Mouse (Mus musculus): Measurements from ENCODE around the gene Amigo2. TPM values are rescaled to one million over a fixed set of nuclear protein-coding genes. Genes with fewer than 3 reads are reported as not detected.

Gene Amigo2
- polyA plus RNA-seq, 1 experiment from 2014 or later, result 7.5 TPM

- no peak for DNase-seq (ENCODE audit: low spot score)
- Histone ChIP-seq H3K9me3 (ENCODE audit: control insufficient read depth, low read length) (no peaks in the 10 kb centered on the region), H3K27ac (ENCODE audit: low read depth) (no peak overlapping the region), H3K9ac (ENCODE audit: low read length) (no peak overlapping the region), H3K4me2 (ENCODE audit: low read length) (no peak overlapping the region), H3K36me3 (ENCODE audit: control insufficient read depth, insufficient read depth, low read length) (no peaks in the 10 kb centered on the region), H3K4me1 (replicated peaks; ENCODE audit: control insufficient read depth, insufficient read depth, low read length) (no peaks in the 10 kb centered on the region; the same call in 1 of the 2 replicates), H3K27me3 (replicated peaks; ENCODE audit: control insufficient read depth, insufficient read depth, low read length) (no peaks in the 10 kb centered on the region), H3K4me3 (ENCODE audit: low read depth, low read length) (no peak overlapping the region)
- WGBS, result 72% methylated on average over 17 of the region's 17 CpGs
- ATAC-seq (replicated peaks; ENCODE audit: low FRiP score, low TSS enrichment, low read depth), result no peak
Measured at GRCm38 (mm10) chr15:97258483-97259230, 11.6 kb upstream of the Amigo2 start.

DNA sequence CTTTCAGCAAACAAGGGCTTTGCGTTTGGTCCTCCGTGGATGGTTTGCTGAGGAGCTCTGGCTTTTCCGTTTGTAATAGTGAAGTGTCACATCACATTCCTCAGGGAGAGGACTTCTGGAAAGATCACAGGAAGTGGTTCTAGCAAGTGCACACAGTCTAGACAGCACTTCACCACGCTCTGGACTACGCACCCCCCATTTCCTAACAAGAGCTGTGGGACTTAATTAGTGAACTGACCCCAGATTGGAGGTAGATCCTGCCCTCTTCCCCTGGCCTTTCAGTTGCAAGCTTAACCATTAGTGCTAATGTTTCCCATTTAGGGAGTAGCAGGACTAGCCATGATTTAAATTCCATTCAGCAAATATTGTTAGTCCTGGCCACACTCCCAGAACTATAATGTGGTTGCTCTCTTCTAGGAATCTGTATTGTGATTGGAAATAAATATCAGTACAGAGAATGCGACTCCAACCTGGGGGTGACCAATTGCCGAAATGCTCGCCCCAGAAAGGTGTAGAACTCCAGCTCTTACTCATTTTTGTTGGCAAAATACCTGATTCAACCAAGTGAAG is 10.2 kb upstream of the Amigo2 start:
- ATAC-seq (replicated peaks; ENCODE audit: low FRiP score, low TSS enrichment, low read depth), result no peak
- Histone ChIP-seq H3K4me1 (replicated peaks; ENCODE audit: control insufficient read depth, insufficient read depth, low read length) (no peaks in the 10 kb centered on the region; the same call in 1 of the 2 replicates), H3K9ac (ENCODE audit: low read length) (no peak overlapping the region), H3K27me3 (replicated peaks; ENCODE audit: control insufficient read depth, insufficient read depth, low read length) (no peaks in the 10 kb centered on the region), H3K9me3 (ENCODE audit: control insufficient read depth, low read length) (no peaks in the 10 kb centered on the region), H3K4me3 (ENCODE audit: low read depth, low read length) (no peak overlapping the region), H3K4me2 (ENCODE audit: low read length) (no peak overlapping the region), H3K27ac (ENCODE audit: low read depth) (no peak overlapping the region), H3K36me3 (ENCODE audit: control insufficient read depth, insufficient read depth, low read length) (no peaks in the 10 kb centered on the region)
- 66% methylated on average over 8 of the region's 8 CpGs for WGBS
- DNase-seq (ENCODE audit: low spot score), result no peak

DNA sequence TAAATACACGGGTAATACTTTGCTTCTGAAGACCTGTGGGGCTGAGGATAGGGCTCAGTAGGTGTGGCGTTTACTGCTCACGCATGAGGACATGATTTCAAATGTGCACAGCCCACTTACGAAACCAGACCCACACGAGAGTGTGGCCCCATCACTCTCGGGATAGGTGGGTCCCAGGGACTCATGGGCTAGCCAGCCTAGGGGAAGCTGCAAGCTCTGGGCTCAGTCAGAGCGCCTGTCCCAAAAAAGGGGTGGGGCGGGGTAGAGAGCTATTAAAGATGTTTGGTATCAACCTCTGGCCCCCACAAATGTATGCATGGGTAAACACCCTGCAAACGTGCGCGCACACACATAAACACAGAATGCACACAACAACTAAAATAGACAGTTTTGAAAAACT is 9.3 kb upstream of the Amigo2 start:
- 87% methylated on average over 11 of the region's 11 CpGs for WGBS
- Histone ChIP-seq H3K36me3 (ENCODE audit: control insufficient read depth, insufficient read depth, low read length) (no peaks in the 10 kb centered on the region), H3K27me3 (replicated peaks; ENCODE audit: control insufficient read depth, insufficient read depth, low read length) (no peaks in the 10 kb centered on the region), H3K9ac (ENCODE audit: low read length) (no peak overlapping the region), H3K9me3 (ENCODE audit: control insufficient read depth, low read length) (no peaks in the 10 kb centered on the region), H3K27ac (ENCODE audit: low read depth) (no peak overlapping the region), H3K4me2 (ENCODE audit: low read length) (no peak overlapping the region), H3K4me3 (ENCODE audit: low read depth, low read length) (no peak overlapping the region), H3K4me1 (replicated peaks; ENCODE audit: control insufficient read depth, insufficient read depth, low read length) (no peaks in the 10 kb centered on the region; the same call in 1 of the 2 replicates)
- DNase-seq (ENCODE audit: low spot score) (no peak), ATAC-seq (replicated peaks; ENCODE audit: low FRiP score, low TSS enrichment, low read depth) (no peak)

DNA sequence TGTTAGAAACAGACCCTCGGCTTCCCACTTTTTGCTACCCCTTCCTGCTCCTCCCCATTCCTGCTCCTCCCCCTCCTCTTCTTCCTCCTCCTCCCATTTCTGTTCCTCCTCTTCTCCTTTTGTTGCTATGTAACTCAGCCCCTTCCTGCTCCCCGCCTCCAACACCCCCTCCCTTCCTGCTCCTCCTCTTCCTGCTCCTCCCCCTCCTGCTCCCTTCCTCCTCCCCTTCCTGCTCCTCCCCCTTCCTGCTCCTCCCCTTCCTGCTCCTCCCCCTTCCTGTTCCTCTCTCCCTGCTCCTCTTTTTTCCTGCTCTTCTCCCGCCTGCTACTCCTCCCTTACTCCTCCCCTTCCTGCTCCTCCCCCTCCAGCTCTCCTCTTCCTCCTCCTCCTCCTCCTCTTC is 8.7 kb upstream of the Amigo2 start:
- no peaks in the 10 kb centered on the region for H3K36me3 ChIP-seq (ENCODE audit: control insufficient read depth, insufficient read depth, low read length)
- WGBS, result 92% methylated on average over 3 of the region's 3 CpGs
- no peak for DNase-seq (ENCODE audit: low spot score)
- ATAC-seq (replicated peaks; ENCODE audit: low FRiP score, low TSS enrichment, low read depth), result no peak
- no peaks in the 10 kb centered on the region; the same call in 1 of the 2 replicates for H3K4me1 ChIP-seq (replicated peaks; ENCODE audit: control insufficient read depth, insufficient read depth, low read length)
- no peaks in the 10 kb centered on the region for H3K9me3 ChIP-seq (ENCODE audit: control insufficient read depth, low read length)
- no peaks in the 10 kb centered on the region for H3K27me3 ChIP-seq (replicated peaks; ENCODE audit: control insufficient read depth, insufficient read depth, low read length)
- no peak overlapping the region for H3K27ac ChIP-seq (ENCODE audit: low read depth)
- H3K4me3 ChIP-seq (ENCODE audit: low read depth, low read length), result no peak overlapping the region
- H3K9ac ChIP-seq (ENCODE audit: low read length), result no peak overlapping the region
- no peak overlapping the region for H3K4me2 ChIP-seq (ENCODE audit: low read length)

DNA sequence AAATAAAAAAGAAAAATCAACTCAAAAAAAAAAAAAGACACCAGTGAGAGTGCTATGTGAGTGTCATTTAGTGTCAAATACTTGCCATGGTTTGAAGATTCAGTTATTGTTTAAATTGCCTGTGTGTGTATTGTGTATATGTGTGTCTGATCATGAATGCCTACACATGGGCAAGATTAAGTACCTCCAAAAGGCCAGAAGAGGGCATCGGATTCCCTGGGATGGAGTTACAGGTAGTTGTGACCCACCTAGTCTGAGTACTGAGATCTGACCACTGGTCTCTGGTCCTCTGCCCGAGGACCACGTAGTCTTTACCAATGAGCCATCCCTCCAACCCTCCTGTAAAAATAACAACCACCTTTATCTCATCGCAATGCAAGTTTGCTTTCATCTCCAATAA is 7.3 kb upstream of the Amigo2 start:
- ATAC-seq (replicated peaks; ENCODE audit: low FRiP score, low TSS enrichment, low read depth), result no peak
- no peaks in the 10 kb centered on the region for H3K9me3 ChIP-seq (ENCODE audit: control insufficient read depth, low read length)
- 90% methylated on average over 4 of the region's 4 CpGs for WGBS
- H3K4me2 ChIP-seq (ENCODE audit: low read length), result no peak overlapping the region
- H3K4me3 ChIP-seq (ENCODE audit: low read depth, low read length), result no peak overlapping the region
- H3K4me1 ChIP-seq (replicated peaks; ENCODE audit: control insufficient read depth, insufficient read depth, low read length), result no peaks in the 10 kb centered on the region; the same call in 1 of the 2 replicates
- no peak overlapping the region for H3K27ac ChIP-seq (ENCODE audit: low read depth)
- DNase-seq (ENCODE audit: low spot score), result no peak
- H3K9ac ChIP-seq (ENCODE audit: low read length), result no peak overlapping the region
- H3K36me3 ChIP-seq (ENCODE audit: control insufficient read depth, insufficient read depth, low read length), result no peaks in the 10 kb centered on the region
- no peaks in the 10 kb centered on the region for H3K27me3 ChIP-seq (replicated peaks; ENCODE audit: control insufficient read depth, insufficient read depth, low read length)

DNA sequence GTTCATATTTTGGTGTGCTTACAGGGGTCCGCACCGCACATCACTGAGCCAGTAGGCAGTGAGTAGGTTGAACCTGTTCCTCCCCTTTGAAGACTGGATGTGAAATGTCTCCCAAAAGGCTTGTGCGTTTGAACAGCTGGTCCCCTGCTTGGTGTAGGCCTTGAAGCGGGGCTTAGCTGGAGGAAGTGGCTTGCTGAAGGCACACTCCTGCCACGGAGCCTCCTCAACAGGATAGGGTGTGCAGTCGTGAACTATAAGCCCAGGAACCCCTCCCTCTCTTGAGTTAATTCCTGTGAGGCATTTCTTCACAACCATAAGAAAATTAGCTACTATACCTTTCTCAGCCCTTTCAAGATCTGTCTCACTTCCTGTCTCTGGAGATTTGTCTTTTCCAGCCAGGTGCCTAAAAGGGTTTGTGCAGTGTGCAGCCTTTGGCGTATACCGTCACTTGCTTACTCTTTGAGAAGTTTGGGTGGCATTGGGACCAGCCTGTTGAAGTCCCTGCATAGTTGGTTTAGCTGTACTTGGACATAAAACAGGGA is 5.5 kb upstream of the Amigo2 start:
- Histone ChIP-seq H3K9me3 (ENCODE audit: control insufficient read depth, low read length) (no peaks in the 10 kb centered on the region), H3K9ac (ENCODE audit: low read length) (no peak overlapping the region), H3K36me3 (ENCODE audit: control insufficient read depth, insufficient read depth, low read length) (no peaks in the 10 kb centered on the region), H3K4me1 (replicated peaks; ENCODE audit: control insufficient read depth, insufficient read depth, low read length) (peaks cover 8% of the 10 kb centered on the region), H3K4me3 (ENCODE audit: low read depth, low read length) (no peak overlapping the region), H3K4me2 (ENCODE audit: low read length) (no peak overlapping the region), H3K27me3 (replicated peaks; ENCODE audit: control insufficient read depth, insufficient read depth, low read length) (no peaks in the 10 kb centered on the region), H3K27ac (ENCODE audit: low read depth) (no peak overlapping the region)
- DNase-seq (ENCODE audit: low spot score) (no peak), ATAC-seq (replicated peaks; ENCODE audit: low FRiP score, low TSS enrichment, low read depth) (no peak)
- WGBS, result 82% methylated on average over 8 of the region's 8 CpGs

- ATAC-seq (replicated peaks; ENCODE audit: low FRiP score, low TSS enrichment, low read depth) (no peak), DNase-seq (ENCODE audit: low spot score) (no peak)
- H3K27me3 ChIP-seq (replicated peaks; ENCODE audit: control insufficient read depth, insufficient read depth, low read length), result peaks cover 13% of the 10 kb centered on the region
- 96% methylated on average over 10 of the region's 10 CpGs for WGBS
- H3K4me3 ChIP-seq (ENCODE audit: low read depth, low read length), result no peak overlapping the region
- H3K27ac ChIP-seq (ENCODE audit: low read depth), result no peak overlapping the region
- H3K36me3 ChIP-seq (ENCODE audit: control insufficient read depth, insufficient read depth, low read length), result no peaks in the 10 kb centered on the region
- H3K4me2 ChIP-seq (ENCODE audit: low read length), result no peak overlapping the region
- H3K4me1 ChIP-seq (replicated peaks; ENCODE audit: control insufficient read depth, insufficient read depth, low read length), result peaks cover 11% of the 10 kb centered on the region
- no peaks in the 10 kb centered on the region for H3K9me3 ChIP-seq (ENCODE audit: control insufficient read depth, low read length)
- H3K9ac ChIP-seq (ENCODE audit: low read length), result no peak overlapping the region
Measured at GRCm38 (mm10) chr15:97249322-97249721, 2.2 kb upstream of the Amigo2 start.

DNA sequence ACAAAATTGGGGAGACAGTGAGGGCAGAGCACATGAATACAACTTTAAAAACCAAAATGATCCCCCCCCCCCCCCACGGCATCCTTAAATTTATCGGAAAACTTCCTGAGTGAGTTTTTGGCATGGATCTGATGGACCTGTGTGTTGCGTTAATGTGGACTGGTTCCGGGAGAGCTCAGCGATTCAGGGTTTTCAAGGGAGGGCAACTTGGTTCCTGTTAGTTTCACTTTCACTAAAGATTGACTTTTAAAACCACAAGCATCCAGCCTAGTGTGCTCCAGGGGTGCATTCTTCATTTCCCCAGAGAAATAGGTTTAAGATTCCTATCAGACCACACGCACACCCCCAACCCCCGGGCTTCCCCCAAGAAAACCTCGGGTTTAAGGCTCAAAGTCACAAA is 1.2 kb upstream of the Amigo2 start:
- Histone ChIP-seq H3K4me3 (ENCODE audit: low read depth, low read length) (peak overlapping the region; percentile 71), H3K9ac (ENCODE audit: low read length) (peak overlapping the region; percentile 85; the same call in 1 of the 2 replicates), H3K36me3 (ENCODE audit: control insufficient read depth, insufficient read depth, low read length) (no peaks in the 10 kb centered on the region), H3K27ac (ENCODE audit: low read depth) (peak overlapping the region; percentile 77; the same call in 1 of the 2 replicates), H3K9me3 (ENCODE audit: control insufficient read depth, low read length) (no peaks in the 10 kb centered on the region), H3K4me1 (replicated peaks; ENCODE audit: control insufficient read depth, insufficient read depth, low read length) (peaks cover 11% of the 10 kb centered on the region), H3K4me2 (ENCODE audit: low read length) (peak overlapping the region; percentile 74), H3K27me3 (replicated peaks; ENCODE audit: control insufficient read depth, insufficient read depth, low read length) (peaks cover 13% of the 10 kb centered on the region)
- no peak for ATAC-seq (replicated peaks; ENCODE audit: low FRiP score, low TSS enrichment, low read depth)
- WGBS, result 40% methylated on average over 8 of the region's 8 CpGs
- no peak for DNase-seq (ENCODE audit: low spot score)

All from intestine, embryonic 14.5 days (tissue).